Mouse (Mus musculus) cerebellum, postnatal 25 days (tissue): Measurements from ENCODE around the gene Rhobtb1.

Source experiments
- DNase-seq, 2 experiments: peaks; one replicate each; pipeline ENCODE4 v3.0.0; 2021; ENCODE audit warnings: mixed read lengths in 2 of 2

Rhobtb1 gene

GRCm38 (mm10) chr10:69248261-69249160 lies 97.3 kb downstream of the Rhobtb1 start:
- DNase-seq, result peak in 1 of 2 experiments; percentile 12

GRCm38 (mm10) chr10:69251254-69251653 lies 100.0 kb downstream of the Rhobtb1 start:
- no peak for DNase-seq

- no peak for DNase-seq
Measured at GRCm38 (mm10) chr10:69252112-69253074, 101.2 kb downstream of the Rhobtb1 start.

GRCm38 (mm10) chr10:69253075-69253685 lies 101.9 kb downstream of the Rhobtb1 start:
- DNase-seq, result no peak

- DNase-seq, result no peak
Measured at GRCm38 (mm10) chr10:69253686-69254080, 102.4 kb downstream of the Rhobtb1 start.

- no peak for DNase-seq
Measured at GRCm38 (mm10) chr10:69254390-69254847, 103.2 kb downstream of the Rhobtb1 start.

- no peak for DNase-seq
Measured at GRCm38 (mm10) chr10:69255594-69255993, 104.4 kb downstream of the Rhobtb1 start.

- no peak for DNase-seq
Measured at GRCm38 (mm10) chr10:69257592-69258133, 106.4 kb downstream of the Rhobtb1 start.

- no peak for DNase-seq
Measured at GRCm38 (mm10) chr10:69258588-69258987, 107.4 kb downstream of the Rhobtb1 start.

GRCm38 (mm10) chr10:69259161-69259560 lies 107.9 kb downstream of the Rhobtb1 start:
- no peak for DNase-seq

- DNase-seq, result no peak
Measured at GRCm38 (mm10) chr10:69259929-69260328, 108.7 kb downstream of the Rhobtb1 start.

GRCm38 (mm10) chr10:69262918-69263822 lies 111.9 kb downstream of the Rhobtb1 start:
- DNase-seq, result no peak

- no peak for DNase-seq
Measured at GRCm38 (mm10) chr10:69263906-69264305, 112.7 kb downstream of the Rhobtb1 start.

- no peak for DNase-seq
Measured at GRCm38 (mm10) chr10:69265421-69265820, 114.2 kb downstream of the Rhobtb1 start.

- DNase-seq, result no peak
Measured at GRCm38 (mm10) chr10:69268061-69268643, 116.9 kb downstream of the Rhobtb1 start.

- DNase-seq, result no peak
Measured at GRCm38 (mm10) chr10:69271436-69271835, 120.2 kb downstream of the Rhobtb1 start.

- no peak for DNase-seq
Measured at GRCm38 (mm10) chr10:69274275-69274674, 123.0 kb downstream of the Rhobtb1 start.

GRCm38 (mm10) chr10:69274705-69275104 lies 123.5 kb downstream of the Rhobtb1 start:
- no peak for DNase-seq

GRCm38 (mm10) chr10:69275811-69276775 lies 124.9 kb downstream of the Rhobtb1 start:
- no peak for DNase-seq
